ENCODE assay signal across 8 mouse cellular contexts in genomic region chr14:73324634-73325455, GRCm38 (mm10). TPM values are rescaled to one million over a fixed set of nuclear protein-coding genes. Genes with fewer than 3 reads are reported as not detected.
A peak's percentile ranks its signal among the peaks of the same experiment; 100 is the strongest.
DNase-seq lines count a peak whose midpoint lies in the region; ATAC-seq lines count a peak whose summit lies in the region.

No protein-coding gene starts in this region.

- H3K27ac ChIP-seq in forebrain, embryonic 15.5 days (replicated peaks) = peak overlapping the region; percentile 94

- H3K9me3 ChIP-seq in forebrain, embryonic 15.5 days = no peaks in the 10 kb centered on the region

- peak overlapping the region; percentile 85 for H3K9ac ChIP-seq in forebrain, embryonic 15.5 days (replicated peaks)

- peak; percentile 50 for ATAC-seq in cerebellum, adult (ENCODE audit: insufficient number of reproducible peaks, low FRiP score, low TSS enrichment)
- peak; percentile 63 for ATAC-seq in forebrain, embryonic 15.5 days (replicated peaks)
- peak; percentile 24 for ATAC-seq in megakaryocyte progenitor cell, adult 5-6 weeks (replicated peaks; ENCODE audit: poor library complexity)

- no peaks in the 10 kb centered on the region for H3K27me3 ChIP-seq in forebrain, embryonic 15.5 days

- peak overlapping the region; percentile 63 for H3K4me2 ChIP-seq in forebrain, embryonic 15.5 days (replicated peaks)

- H3K4me3 ChIP-seq in forebrain, embryonic 15.5 days = peak overlapping the region; percentile 89

- WGBS in forebrain, embryonic 15.5 days = under 1% methylated on average over 55 of the region's 55 CpGs

- 0 out of 2 replicates have a peak, but pooled peaks cover 1% of the 10 kb centered on the region for H3K36me3 ChIP-seq in forebrain, embryonic 15.5 days

- DNase-seq in Muller cell, postnatal 12 days (ENCODE audit: inconsistent ontology term) = peak; percentile 41
- DNase-seq in heart, postnatal 4 days = peak; percentile 39
- peak; percentile 39 to 57 for DNase-seq in layer of hippocampus, postnatal 36 days
- DNase-seq in spleen, adult 18-20 months = peak; percentile 52 to 60
- DNase-seq in adipocyte (ENCODE audit: low spot score) = no peak

- peaks cover 26% of the 10 kb centered on the region for H3K4me1 ChIP-seq in forebrain, embryonic 15.5 days

RNA-seq across cellular contexts. Expression of gene Rb1, which starts 0.8 kb away (rescaled TPM):
- 19.4 and 32.5 TPM in 2 replicates for polyA plus RNA-seq in forebrain, embryonic 15.5 days (2015; fragmentation: Nextera tagmentation; extraction: Ambion mirVana)
- total RNA-seq in heart, postnatal 4 days (2021) = 10 to 100 TPM; 16.9 to 19.2 TPM
- 10 to 100 TPM; 39.2 to 43.2 TPM for total RNA-seq in layer of hippocampus, postnatal 36 days (2021)
- 46.8 and 47.0 TPM in 2 replicates for total RNA-seq in megakaryocyte progenitor cell, adult 5-6 weeks (2015)
- 16.2 and 16.6 TPM in 2 replicates for total RNA-seq in megakaryocyte progenitor cell, adult 5-6 weeks (2017)
